Mouse (Mus musculus) neutrophil, adult 83 days (primary cell): Measurements from ENCODE around the gene Pparg. TPM values are rescaled to one million over a fixed set of nuclear protein-coding genes. Genes with fewer than 3 reads are reported as not detected.

ENCODE experiments used
- total RNA-seq, 2 experiments: library from RNA; stranded (reverse); gene quantifications; one replicate each; pipeline ENCODE4 v1.2.4; 2023

The Pparg gene
- total RNA-seq, result 1 to 10 TPM; 1.7 to 2.7 TPM

GRCm38 (mm10) chr6:115360776-115361605, at the start of gene Pparg:
Pparg (plus strand) TSS chr6:115360951.

Other genes starting within 250 kb of the Pparg start
- not detected for gene Syn2, start 226.0 kb upstream of the Pparg start, total RNA-seq
- not detected for gene Gm17482, start 133.6 kb upstream of the Pparg start, total RNA-seq
- not detected for gene Timp4, start 108.7 kb upstream of the Pparg start, total RNA-seq
- gene Tsen2, start 183.7 kb downstream of the Pparg start, total RNA-seq, result 1 to 10 TPM; 3.1 to 3.7 TPM
- not detected for gene Mkrn2os, start 231.6 kb downstream of the Pparg start, total RNA-seq
- 10 to 100 TPM; 15.6 to 16.1 TPM for gene Mkrn2, start 241.0 kb downstream of the Pparg start, total RNA-seq